Mouse (Mus musculus) bone marrow, adult 2 months (tissue): Measurements from ENCODE around the gene Mafk. TPM values are rescaled to one million over a fixed set of nuclear protein-coding genes. Genes with fewer than 3 reads are reported as not detected.

Experiments used
- H3K27ac ChIP-seq: fragments of 200-500 bp; 2 replicates; pipeline ENCODE4 v1.5.1; 2012; ENCODE audit warnings: low read depth, mild to moderate bottlenecking, control low read depth, inconsistent platforms, low read length; ENCODE audit not compliant: control insufficient read depth, poor library complexity, insufficient read depth
- H3K4me1 ChIP-seq: fragments of 200-500 bp; 2 replicates; pipeline ENCODE4 v1.6.1; 2011; ENCODE audit warnings: low read length; ENCODE audit not compliant: control insufficient read depth, insufficient read depth
- H3K4me3 ChIP-seq: fragments of 200-500 bp; replicated peaks from 2 replicates; pipeline ENCODE3; 2011; ENCODE audit warnings: mild to moderate bottlenecking, low read depth, low read length, control low read depth; ENCODE audit not compliant: control insufficient read depth
- CTCF ChIP-seq: fragments of 200-500 bp; IDR thresholded peaks from 2 replicates; pipeline ENCODE4 v1.5.1; 2011; ENCODE audit warnings: low read length, control low read depth; ENCODE audit not compliant: control insufficient read depth, insufficient read depth
- POLR2A ChIP-seq: fragments of 200-500 bp; IDR thresholded peaks from 2 replicates; pipeline ENCODE4 v1.6.1; 2011; ENCODE audit warnings: low read depth, mild to moderate bottlenecking, control low read depth, low read length, borderline replicate concordance; ENCODE audit not compliant: control insufficient read depth
- WGBS: fragments of 180-500 bp; shearing (Covaris S2); methylation state at CpG from one replicate; pipeline ENCODE4 v1.1.7; 2018; 5-methylcytosine and 5-hydroxymethylcytosine counted together
- polyA plus RNA-seq: library from polyadenylated mRNA; stranded (reverse); fragments of >200 nt; gene quantifications from 2 replicates; pipeline ENCODE4 v1.2.4, GENCODE M21; 2011; ENCODE audit warnings: low replicate concordance; ENCODE audit not compliant: missing spikeins, insufficient read depth, insufficient read length

The Mafk gene
- polyA plus RNA-seq, 1 experiment, result 53.2 TPM

GRCm38 (mm10) chr5:139805924-139806323 is 14.6 kb downstream of the Mafk start:
- Histone ChIP-seq H3K27ac (peak overlapping the region; percentile 93), H3K4me1 (peaks cover 2% of the 10 kb centered on the region), H3K4me3 (no peak overlapping the region)
- WGBS, result 94% methylated on average over 8 of the region's 8 CpGs
- TF ChIP-seq CTCF, result peak; percentile 20; the same call in 1 of the 2 replicates
- TF ChIP-seq POLR2A, result no peak

GRCm38 (mm10) chr5:139809397-139809796 is 18.1 kb downstream of the Mafk start:
- no peak for TF ChIP-seq POLR2A
- peak; percentile 34; the same call in 1 of the 2 replicates for TF ChIP-seq CTCF
- Histone ChIP-seq H3K4me1 (peaks cover 5% of the 10 kb centered on the region), H3K27ac (no peak overlapping the region), H3K4me3 (no peak overlapping the region)
- WGBS, result 48% methylated on average over 4 of the region's 4 CpGs

GRCm38 (mm10) chr5:139811677-139812397 is 20.5 kb downstream of the Mafk start:
- 57% methylated on average over 15 of the region's 15 CpGs for WGBS
- TF ChIP-seq CTCF, result peak; percentile 0; the same call in 1 of the 2 replicates
- no peak for TF ChIP-seq POLR2A

GRCm38 (mm10) chr5:139812398-139813125 is 21.2 kb downstream of the Mafk start:
- 75% methylated on average over 20 of the region's 20 CpGs for WGBS
- Histone ChIP-seq H3K4me1 (peaks cover 3% of the 10 kb centered on the region; the same call in 1 of the 2 replicates), H3K4me3 (no peak overlapping the region), H3K27ac (no peak overlapping the region)
- TF ChIP-seq CTCF (no peak), POLR2A (no peak)

More at GRCm38 (mm10) chr5:139811677-139812397, 20.5 kb downstream of the Mafk start:
- Histone ChIP-seq H3K4me3 (no peak overlapping the region), H3K4me1 (peaks cover 3% of the 10 kb centered on the region; the same call in 1 of the 2 replicates), H3K27ac (no peak overlapping the region)

GRCm38 (mm10) chr5:139813126-139813490 is 21.8 kb downstream of the Mafk start:
- H3K27ac ChIP-seq, result no peak overlapping the region
- WGBS, result 55% methylated on average over 10 of the region's 10 CpGs
- peaks cover 3% of the 10 kb centered on the region; the same call in 1 of the 2 replicates for H3K4me1 ChIP-seq
- H3K4me3 ChIP-seq, result no peak overlapping the region
- TF ChIP-seq POLR2A (no peak), CTCF (no peak)

- H3K27ac ChIP-seq, result no peak overlapping the region
Observed at GRCm38 (mm10) chr5:139813963-139814381, 22.7 kb downstream of the Mafk start.

GRCm38 (mm10) chr5:139815964-139816363 is 24.7 kb downstream of the Mafk start:
- Histone ChIP-seq H3K4me1 (peaks cover 3% of the 10 kb centered on the region; the same call in 1 of the 2 replicates), H3K4me3 (no peak overlapping the region), H3K27ac (no peak overlapping the region)
- TF ChIP-seq POLR2A, result no peak
- TF ChIP-seq CTCF, result no peak
- WGBS, result 76% methylated on average over 6 of the region's 6 CpGs

More at GRCm38 (mm10) chr5:139813963-139814381, 22.7 kb downstream of the Mafk start:
- Histone ChIP-seq H3K4me1 (peaks cover 3% of the 10 kb centered on the region; the same call in 1 of the 2 replicates), H3K4me3 (no peak overlapping the region)
- 40% methylated on average over 13 of the region's 13 CpGs for WGBS
- TF ChIP-seq CTCF (no peak), POLR2A (no peak)

GRCm38 (mm10) chr5:139816445-139816844 is 25.1 kb downstream of the Mafk start:
- H3K27ac ChIP-seq, result no peak overlapping the region
- H3K4me3 ChIP-seq, result no peak overlapping the region
- TF ChIP-seq POLR2A (no peak), CTCF (no peak)
- peaks cover 3% of the 10 kb centered on the region; the same call in 1 of the 2 replicates for H3K4me1 ChIP-seq
